Mouse (Mus musculus) intestine, embryonic 16.5 days (tissue): Measurements from ENCODE around the gene Fem1a. TPM values are rescaled to one million over a fixed set of nuclear protein-coding genes. Genes with fewer than 3 reads are reported as not detected.

ENCODE experiments used
- ATAC-seq: fragments of 200-750 bp; cut with Nextera tagmentation; 2 replicates; pipeline ENCODE4 v1.8.0; 2017; ENCODE audit warnings: moderate TSS enrichment, moderate library complexity
- H3K27ac ChIP-seq: fragments of 300-500 bp; sonication (generic); 2 replicates; pipeline ENCODE4 v1.5.1; 2014; ENCODE audit warnings: mild to moderate bottlenecking, low read length
- H3K27me3 ChIP-seq: fragments of 300-500 bp; sonication (generic); replicated peaks from 2 replicates; pipeline ENCODE4 v1.6.1; 2014; ENCODE audit warnings: low read length, control low read depth, mixed read lengths; ENCODE audit not compliant: control insufficient read depth, insufficient read depth
- H3K36me3 ChIP-seq: fragments of 300-500 bp; sonication (generic); 2 replicates; pipeline ENCODE4 v1.6.1; 2014; ENCODE audit warnings: low read length, control low read depth; ENCODE audit not compliant: control insufficient read depth, insufficient read depth
- H3K4me1 ChIP-seq: fragments of 300-500 bp; sonication (generic); 2 replicates; pipeline ENCODE4 v1.6.1; 2014; ENCODE audit warnings: low read length, control low read depth, mixed read lengths; ENCODE audit not compliant: control insufficient read depth, insufficient read depth
- H3K4me2 ChIP-seq: fragments of 300-500 bp; sonication (generic); 2 replicates; pipeline ENCODE4 v1.6.1; 2014; ENCODE audit warnings: low read depth, low read length, control low read depth
- H3K4me3 ChIP-seq: fragments of 300-500 bp; sonication (generic); 2 replicates; pipeline ENCODE4 v1.5.1; 2014; ENCODE audit warnings: mild to moderate bottlenecking, low read length
- H3K9ac ChIP-seq: fragments of 300-500 bp; sonication (generic); 2 replicates; pipeline ENCODE4 v1.6.1; 2014; ENCODE audit warnings: low read depth, low read length
- H3K9me3 ChIP-seq: fragments of 300-500 bp; sonication (generic); 2 replicates; pipeline ENCODE4 v1.6.1; 2016; ENCODE audit warnings: low read length, control low read depth; ENCODE audit not compliant: control insufficient read depth
- WGBS: fragments of 180-500 bp; shearing (Covaris S2); extraction: QIAGEN DNeasy Blood & Tissue Kit; methylation state at CpG from one replicate; pipeline ENCODE4 v1.1.7; 2014; 5-methylcytosine and 5-hydroxymethylcytosine counted together
- microRNA counts: library from miRNA; unstranded; fragments of <30 nt; microRNA quantifications from one replicate; lab custom pipeline; 2016
- microRNA-seq: library from miRNA; unstranded; fragments of <30 nt; microRNA quantifications from one replicate; pipeline ENCODE4, GENCODE M21; 2016
- polyA plus RNA-seq: library from polyadenylated mRNA; unstranded; fragments of >200 nt; fragmentation: Nextera tagmentation; extraction: Ambion mirVana; gene quantifications from 2 replicates; pipeline ENCODE4 v1.2.1, GENCODE M21; 2015

Fem1a gene
- polyA plus RNA-seq, 1 experiment from 2014 or later, result 11.7 TPM

GRCm38 (mm10) chr17:56304718-56305117 is 48.1 kb downstream of the Fem1a start:
- no peak for ATAC-seq
- H3K4me2 ChIP-seq, result peak overlapping the region; percentile 93
- WGBS, result 6% methylated on average over 11 of the region's 11 CpGs
- peak overlapping the region; percentile 77 for H3K4me3 ChIP-seq
- H3K9me3 ChIP-seq, result no peaks in the 10 kb centered on the region
- no peaks in the 10 kb centered on the region for H3K27me3 ChIP-seq
- peak overlapping the region; percentile 58 for H3K27ac ChIP-seq
- no peaks in the 10 kb centered on the region for H3K36me3 ChIP-seq
- peaks cover 39% of the 10 kb centered on the region for H3K4me1 ChIP-seq
- peak overlapping the region; percentile 72 for H3K9ac ChIP-seq

- Histone ChIP-seq H3K4me1 (peaks cover 39% of the 10 kb centered on the region), H3K36me3 (no peaks in the 10 kb centered on the region), H3K9ac (peak overlapping the region; percentile 72), H3K27me3 (no peaks in the 10 kb centered on the region), H3K4me3 (peak overlapping the region; percentile 77), H3K4me2 (peak overlapping the region; percentile 93), H3K9me3 (no peaks in the 10 kb centered on the region), H3K27ac (peak overlapping the region; percentile 58)
- 12% methylated on average over 9 of the region's 9 CpGs for WGBS
- no peak; the same call in none of the 2 replicates for ATAC-seq
Observed at GRCm38 (mm10) chr17:56305156-56305555, 48.5 kb downstream of the Fem1a start.

GRCm38 (mm10) chr17:56305826-56306225 is 49.2 kb downstream of the Fem1a start:
- ATAC-seq, result peak; percentile 17; the same call in 1 of the 2 replicates
- peak overlapping the region; percentile 93 for H3K4me2 ChIP-seq

GRCm38 (mm10) chr17:56308088-56308487 is 51.5 kb downstream of the Fem1a start:
- Histone ChIP-seq H3K9ac (peak overlapping the region; percentile 53), H3K27ac (peak overlapping the region; percentile 39), H3K36me3 (peaks cover 16% of the 10 kb centered on the region; the same call in 1 of the 2 replicates), H3K9me3 (no peaks in the 10 kb centered on the region), H3K4me2 (peak overlapping the region; percentile 15), H3K4me1 (peaks cover 32% of the 10 kb centered on the region), H3K4me3 (no peak overlapping the region), H3K27me3 (no peaks in the 10 kb centered on the region)
- WGBS, result 45% methylated on average over 6 of the region's 6 CpGs
- ATAC-seq, result peak; percentile 16; the same call in 1 of the 2 replicates

More at GRCm38 (mm10) chr17:56305826-56306225, 49.2 kb downstream of the Fem1a start:
- peak overlapping the region; percentile 77 for H3K4me3 ChIP-seq
- no peaks in the 10 kb centered on the region for H3K27me3 ChIP-seq
- H3K4me1 ChIP-seq, result peaks cover 39% of the 10 kb centered on the region
- H3K27ac ChIP-seq, result peak overlapping the region; percentile 58
- WGBS, result 53% methylated on average over 8 of the region's 8 CpGs
- H3K9me3 ChIP-seq, result no peaks in the 10 kb centered on the region
- H3K9ac ChIP-seq, result peak overlapping the region; percentile 72
- 0 out of 2 replicates have a peak, but pooled peaks cover 2% of the 10 kb centered on the region for H3K36me3 ChIP-seq

GRCm38 (mm10) chr17:56309191-56309945 is 52.8 kb downstream of the Fem1a start:
- 79% methylated on average over 15 of the region's 15 CpGs for WGBS
- Histone ChIP-seq H3K4me2 (no peak overlapping the region), H3K27ac (no peak overlapping the region), H3K27me3 (no peaks in the 10 kb centered on the region), H3K36me3 (peaks cover 20% of the 10 kb centered on the region; the same call in 1 of the 2 replicates), H3K4me1 (peaks cover 29% of the 10 kb centered on the region), H3K9me3 (no peaks in the 10 kb centered on the region), H3K4me3 (no peak overlapping the region), H3K9ac (no peak overlapping the region)
- no peak for ATAC-seq

MicroRNAs encoded within 50 kb of the gene (microRNA counts, 519-probe panel; counts per million panel counts)
- 2,362 counts per million, percentile 57 among the panel's probes with 10 or more counts for microRNA mmu-miR-7b (lab: Ali Mortazavi, UCI)

Small RNA genes lying within 50 kb of the gene (microRNA-seq; reads per million reads assigned to microRNA genes)
- gene Mir7b, result 851 reads per million, percentile 72 among the genes with 10 or more reads in this experiment

Other genes starting within 250 kb of the Fem1a start
- 120 and 131 TPM in 2 replicates for gene Sh3gl1, start 220.2 kb upstream of the Fem1a start, polyA plus RNA-seq
- 15.6 and 16.7 TPM in 2 replicates for gene Chaf1a, start 216.4 kb upstream of the Fem1a start, polyA plus RNA-seq
- gene Ubxn6, start 181.8 kb upstream of the Fem1a start, polyA plus RNA-seq, result 31.6 and 34.3 TPM in 2 replicates
- 69.3 and 75.0 TPM in 2 replicates for gene Hdgfl2, start 177.2 kb upstream of the Fem1a start, polyA plus RNA-seq
- 0.11 and 0.23 TPM in 2 replicates for gene Plin4, start 147.0 kb upstream of the Fem1a start, polyA plus RNA-seq
- gene Plin5, start 139.2 kb upstream of the Fem1a start, polyA plus RNA-seq, result 0.48 and 0.57 TPM in 2 replicates
- gene Lrg1, start 134.8 kb upstream of the Fem1a start, polyA plus RNA-seq, result 0.47 and 0.57 TPM in 2 replicates
- 0.81 and 0.99 TPM in 2 replicates for gene Sema6b, start 116.5 kb upstream of the Fem1a start, polyA plus RNA-seq
- 10.6 and 12.7 TPM in 2 replicates for gene Tnfaip8l1, start 94.3 kb upstream of the Fem1a start, polyA plus RNA-seq
- 119 and 121 TPM in 2 replicates for gene Mydgf, start 72.9 kb upstream of the Fem1a start, polyA plus RNA-seq
- 33.5 and 35.1 TPM in 2 replicates for gene Dpp9, start 37.9 kb upstream of the Fem1a start, polyA plus RNA-seq
- 16.4 and 19.4 TPM in 2 replicates for gene Ticam1, start 20.0 kb downstream of the Fem1a start, polyA plus RNA-seq
- 287 and 364 TPM in 2 replicates for gene Plin3, start 36.1 kb downstream of the Fem1a start, polyA plus RNA-seq
- gene Arrdc5, start 43.5 kb downstream of the Fem1a start, polyA plus RNA-seq, result not detected in 2 replicates
- 103 and 114 TPM in 2 replicates for gene Uhrf1, start 46.5 kb downstream of the Fem1a start, polyA plus RNA-seq
- gene Kdm4b, start 69.3 kb downstream of the Fem1a start, polyA plus RNA-seq, result 21.3 and 22.5 TPM in 2 replicates
- gene Ptprs, start 219.7 kb downstream of the Fem1a start, polyA plus RNA-seq, result 34.4 and 37.3 TPM in 2 replicates